Mouse (Mus musculus) brain, adult 10 weeks (tissue): Measurements from ENCODE around the gene Olfr32. TPM values are rescaled to one million over a fixed set of nuclear protein-coding genes. Genes with fewer than 3 reads are reported as not detected.

Experiments used
- polyA plus RNA-seq: library from polyadenylated mRNA; stranded (reverse); fragments of 350-450 nt; fragmentation: Illumina TruSeq; extraction: RNeasy Lipid Tissue Mini Kit (QIAGEN cat#74804); gene quantifications from one replicate; pipeline ENCODE4 v1.2.3, GENCODE M21; 2015; ENCODE audit warnings: low read depth, low replicate concordance

The Olfr32 gene
- polyA plus RNA-seq: not detected

GRCm38 (mm10) chr2:90142196-90142595 lies at the start of gene Olfr32:
Gene Olfr32, minus strand, starts transcription at chr2:90142296.

DNA sequence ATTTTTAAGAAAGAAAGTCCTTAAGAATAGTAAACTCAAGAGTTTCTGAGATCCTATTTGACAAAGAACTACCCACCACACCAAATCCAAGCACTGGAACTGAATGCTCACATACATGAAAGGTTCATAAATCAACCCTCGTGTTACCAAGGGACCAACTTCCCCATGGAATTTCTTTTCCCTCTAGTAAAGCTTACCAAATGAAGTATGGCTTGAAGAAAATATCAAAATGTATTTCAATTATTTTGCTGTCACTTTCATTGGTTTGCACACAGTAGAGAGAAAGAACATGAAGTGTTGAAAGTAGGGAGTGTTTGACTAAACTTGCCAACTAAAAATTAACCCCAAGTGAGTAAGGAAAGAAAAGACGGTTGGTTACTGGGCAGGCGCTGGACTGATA lies 10.9 kb upstream of the Olfr32 start, which contains the start of gene Olfr1270:
Gene Olfr1270 (minus strand): TSS at position 101 of the 400 bp plus-strand sequence.

GRCm38 (mm10) chr2:90121312-90121711 lies 20.8 kb downstream of the Olfr32 start, which contains the start of gene Olfr1269:
Gene Olfr1269, minus strand, starts transcription at chr2:90121412.

Other genes starting within 250 kb of the Olfr32 start
- gene Olfr1258, start 215.0 kb downstream of the Olfr32 start, polyA plus RNA-seq: not detected
- gene Olfr1259, start 193.6 kb downstream of the Olfr32 start, polyA plus RNA-seq: not detected
- gene Olfr1260, start 168.0 kb downstream of the Olfr32 start, polyA plus RNA-seq: not detected
- gene Olfr1261, start 151.1 kb downstream of the Olfr32 start, polyA plus RNA-seq: not detected
- gene Olfr1262, start 142.2 kb downstream of the Olfr32 start, polyA plus RNA-seq: not detected
- gene Olfr1263, start 130.2 kb downstream of the Olfr32 start, polyA plus RNA-seq: not detected
- gene Olfr1264, start 116.7 kb downstream of the Olfr32 start, polyA plus RNA-seq: not detected
- gene Olfr1265, start 107.0 kb downstream of the Olfr32 start, polyA plus RNA-seq: not detected
- gene Olfr140, start 78.7 kb downstream of the Olfr32 start, polyA plus RNA-seq: not detected
- gene Olfr1269, start 20.9 kb downstream of the Olfr32 start, polyA plus RNA-seq: not detected
- not detected for gene Olfr1270, start 10.8 kb upstream of the Olfr32 start, polyA plus RNA-seq
- not detected for gene Olfr1506, start 82.2 kb upstream of the Olfr32 start, polyA plus RNA-seq
- not detected for gene Olfr142, start 115.3 kb upstream of the Olfr32 start, polyA plus RNA-seq
- not detected for gene Olfr1271, start 128.7 kb upstream of the Olfr32 start, polyA plus RNA-seq
- not detected for gene Olfr1272, start 150.5 kb upstream of the Olfr32 start, polyA plus RNA-seq
- gene Gm13769, start 179.9 kb upstream of the Olfr32 start, polyA plus RNA-seq: not detected